Mouse (Mus musculus) cerebellum, adult (tissue): ENCODE measurements around the gene Mpi.

Experiments
- ATAC-seq: cut with Nextera tagmentation; 2 replicates; pipeline ENCODE4 v1.9.2; 2017; ENCODE audit warnings: mild to moderate bottlenecking, moderate library complexity, mixed read lengths; ENCODE audit not compliant: insufficient number of reproducible peaks, low FRiP score, low TSS enrichment

Mpi gene

GRCm38 (mm10) chr9:57525516-57525915, 27.0 kb downstream of the Mpi start:
- no peak for ATAC-seq

GRCm38 (mm10) chr9:57524439-57524838, 28.1 kb downstream of the Mpi start:
- no peak for ATAC-seq

DNA sequence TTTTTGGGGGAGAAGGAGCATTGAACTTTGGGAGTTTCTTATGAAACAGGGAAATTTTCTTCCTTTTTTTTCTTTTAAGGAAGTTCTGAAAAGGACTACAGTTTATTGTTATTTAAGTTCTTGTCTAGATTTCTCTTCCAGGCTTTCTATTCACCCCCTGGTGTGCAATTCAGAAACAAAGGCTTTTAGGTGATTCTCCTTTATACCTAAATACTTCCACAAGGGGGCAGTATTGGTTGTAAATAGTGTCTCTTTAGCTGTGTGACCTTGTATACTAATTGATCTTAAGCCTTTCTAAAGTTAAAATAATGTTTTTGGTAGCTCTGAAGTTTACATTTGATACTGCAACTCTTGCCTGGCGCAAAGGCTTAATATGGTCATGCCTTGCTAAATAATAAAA, 28.8 kb downstream of the Mpi start:
- no peak for ATAC-seq

- no peak for ATAC-seq
These were observed 29.7 kb downstream of the Mpi start for GRCm38 (mm10) chr9:57522861-57523246.

DNA sequence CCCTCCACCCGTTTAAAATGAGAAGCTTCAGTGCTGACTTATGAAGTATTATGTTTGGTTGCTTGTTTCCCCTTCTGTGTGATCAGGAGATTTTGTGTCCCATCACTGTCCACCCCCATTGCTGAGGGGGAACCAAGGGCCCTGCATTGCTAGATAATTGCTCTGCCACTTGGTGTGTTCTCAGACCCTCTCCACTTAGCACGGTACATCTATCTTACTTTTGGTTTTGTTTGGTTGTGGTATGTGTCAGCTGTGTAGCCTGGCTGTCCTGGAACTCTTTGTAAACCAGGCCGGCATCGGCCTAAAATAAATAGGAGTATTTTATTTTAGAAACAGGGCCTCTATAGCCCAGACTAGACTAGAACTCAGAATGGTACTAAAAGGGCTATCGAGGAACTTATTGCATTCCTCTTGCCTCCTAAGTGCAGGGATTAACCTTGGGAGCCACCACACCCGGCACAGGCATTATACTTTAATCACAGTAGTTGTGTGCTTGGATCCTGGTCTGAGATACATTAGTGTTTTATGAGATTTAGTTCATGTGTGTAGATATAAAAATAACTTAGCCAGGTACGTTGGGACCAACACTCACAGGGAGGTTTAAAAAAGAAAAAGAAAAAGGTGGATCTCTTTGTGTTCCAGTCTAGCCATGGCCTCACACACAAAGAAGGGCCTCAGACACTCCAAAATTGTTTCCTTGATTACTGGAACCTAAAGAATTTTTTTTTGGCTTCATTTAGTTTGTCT, 30.3 kb downstream of the Mpi start:
- no peak for ATAC-seq

- ATAC-seq = peak; percentile 86
These were observed 31.3 kb downstream of the Mpi start, which contains the start of gene Cox5a for GRCm38 (mm10) chr9:57521056-57521911. TSS of gene Cox5a (plus strand) at chr9:57521274.

- no peak for ATAC-seq
These were observed 32.0 kb downstream of the Mpi start for GRCm38 (mm10) chr9:57520375-57521055.

- no peak for ATAC-seq
These were observed 35.5 kb downstream of the Mpi start for GRCm38 (mm10) chr9:57517113-57517512.

DNA sequence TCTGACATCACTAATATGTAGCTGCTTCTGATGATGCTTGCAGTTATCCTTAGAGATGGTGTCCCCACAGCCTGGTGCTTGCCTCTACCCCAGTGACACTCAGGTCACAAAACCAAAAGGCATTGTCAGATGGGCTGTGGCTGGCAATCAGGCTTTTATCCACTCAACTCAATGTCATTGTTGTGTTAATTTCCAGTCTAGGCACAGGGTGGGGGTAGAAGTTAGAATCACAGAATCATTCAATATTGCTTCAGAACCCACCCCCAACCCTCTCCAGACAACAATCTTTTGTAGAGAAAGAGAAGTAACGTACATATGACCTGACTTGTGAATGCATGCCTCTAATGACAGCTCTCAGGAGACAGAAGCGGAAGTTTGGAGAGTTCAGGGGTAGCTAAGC, 42.0 kb downstream of the Mpi start:
- ATAC-seq = no peak

GRCm38 (mm10) chr9:57505700-57506099, 46.9 kb downstream of the Mpi start:
- ATAC-seq = no peak

DNA sequence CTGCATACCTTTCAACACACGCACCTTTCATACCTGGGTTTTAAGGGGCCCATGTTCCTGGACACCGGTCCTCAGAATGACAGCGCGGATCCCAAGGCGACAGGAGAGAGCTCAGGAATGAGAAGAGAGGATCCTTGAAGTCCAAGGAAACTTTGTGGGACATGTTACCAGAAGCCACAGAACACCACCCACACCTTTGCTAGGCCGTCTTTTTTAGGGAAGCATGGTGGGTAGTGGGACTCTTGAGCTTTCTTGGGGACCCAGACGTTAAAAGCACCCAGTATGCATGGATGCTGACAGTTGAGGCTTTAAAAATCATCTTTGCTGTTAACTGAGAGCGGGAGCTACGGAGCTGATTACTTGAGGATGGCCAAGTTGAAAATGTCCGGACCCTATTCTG, 47.7 kb downstream of the Mpi start:
- no peak for ATAC-seq

DNA sequence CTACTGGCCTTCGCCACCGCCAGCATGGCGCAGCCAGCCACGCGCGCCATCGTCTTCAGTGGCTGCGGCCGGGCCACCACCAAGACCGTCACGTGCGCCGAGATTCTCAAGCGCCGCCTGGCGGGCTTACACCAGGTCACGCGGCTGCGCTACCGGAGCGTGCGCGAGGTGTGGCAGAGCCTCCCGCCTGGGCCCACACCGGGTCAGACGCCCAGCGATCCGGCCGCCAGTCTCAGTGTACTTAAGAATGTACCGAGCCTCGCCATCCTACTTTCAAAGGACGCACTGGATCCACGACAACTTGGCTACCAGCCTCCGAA, 48.2 kb downstream of the Mpi start:
- no peak for ATAC-seq

- no peak for ATAC-seq
These were observed 48.8 kb downstream of the Mpi start, which contains the start of gene Rpp25 for GRCm38 (mm10) chr9:57503622-57504380. TSS of gene Rpp25 (plus strand) at chr9:57504026.

DNA sequence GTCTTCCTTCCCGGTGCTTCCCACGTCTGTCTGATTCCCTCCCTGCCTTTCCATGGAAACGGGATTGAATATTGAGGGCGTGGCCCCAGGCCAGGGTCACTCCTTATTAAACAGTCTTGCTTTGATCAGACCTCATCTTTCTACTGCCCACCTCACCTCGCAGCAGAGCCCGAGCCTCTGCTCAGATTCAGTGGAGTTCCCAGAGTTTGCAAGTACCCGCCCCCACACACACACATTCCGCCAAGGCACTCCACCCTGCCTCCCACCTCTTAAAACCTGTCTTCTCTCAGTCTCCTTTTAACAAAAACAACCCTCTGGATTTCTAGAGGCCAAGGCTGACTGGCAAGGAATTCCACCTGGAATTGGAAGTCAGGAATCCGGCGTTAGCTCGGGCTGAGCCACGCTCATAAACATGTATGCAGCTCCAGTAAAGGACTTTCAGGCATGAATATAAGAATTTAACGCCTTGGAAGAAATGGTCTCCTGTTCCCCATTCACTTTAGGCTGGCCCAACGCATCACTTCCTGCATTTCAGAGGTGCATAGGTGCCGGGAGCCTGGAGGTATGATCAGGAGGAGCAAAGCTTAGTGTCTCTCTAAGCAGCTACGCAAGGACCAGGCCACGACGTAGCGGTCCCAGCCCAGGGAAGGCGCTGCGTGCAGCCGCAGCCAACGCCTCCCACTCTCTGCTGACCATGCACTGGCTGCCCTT, 49.5 kb downstream of the Mpi start:
- no peak for ATAC-seq

- no peak for ATAC-seq
These were observed 50.7 kb downstream of the Mpi start for GRCm38 (mm10) chr9:57501861-57502260.

- ATAC-seq = no peak
These were observed 51.1 kb downstream of the Mpi start for GRCm38 (mm10) chr9:57501452-57501851.

GRCm38 (mm10) chr9:57498536-57498935, 54.0 kb downstream of the Mpi start:
- ATAC-seq = no peak

- ATAC-seq = no peak
These were observed 55.3 kb downstream of the Mpi start for GRCm38 (mm10) chr9:57497236-57497635.

- no peak for ATAC-seq
These were observed 57.6 kb downstream of the Mpi start for GRCm38 (mm10) chr9:57494970-57495369.
